16 mouse cellular contexts compared by ENCODE assay signal in genomic region chr3:128665184-128665583, GRCm38 (mm10).
"Had no signal": no experiment of that assay in that cellular context is flagged by ENCODE, and none has a peak within 500 bp of the region (broad histone marks: within the 10 kb centered on the region; RNA-seq: fewer than 3 reads in every experiment).

No protein-coding gene starts in this region.

- H3K27ac ChIP-seq: liver, embryonic 14.5 days; midbrain, embryonic 12.5 days; neural tube, embryonic 13.5 days; neural tube, embryonic 15.5 days had no signal

- H3K9me3 ChIP-seq: midbrain, embryonic 12.5 days; neural tube, embryonic 13.5 days; neural tube, embryonic 15.5 days had no signal

- ATAC-seq: midbrain, embryonic 16.5 days had no signal

- H3K27me3 ChIP-seq: midbrain, embryonic 12.5 days; neural tube, embryonic 13.5 days; neural tube, embryonic 15.5 days had no signal

- H3K9ac ChIP-seq: liver, embryonic 14.5 days; lung, embryonic 14.5 days; midbrain, embryonic 12.5 days; neural tube, embryonic 13.5 days; neural tube, embryonic 15.5 days had no signal

- H3K4me1 ChIP-seq: midbrain, embryonic 12.5 days; neural tube, embryonic 15.5 days had no signal

- H3K4me2 ChIP-seq: lung, embryonic 14.5 days; midbrain, embryonic 12.5 days; neural tube, embryonic 13.5 days; neural tube, embryonic 15.5 days had no signal

- DNase-seq: lung, adult 18-20 months; lung, embryonic 14.5 days; lung, postnatal 10 days; lung, postnatal 4 days; midbrain, embryonic 14.5 days; retina, postnatal 1 day; right cerebral cortex, adult 18-20 months; spleen, adult 18-20 months; thymus, adult 18-20 months; thymus, postnatal 14 days; thymus, postnatal 36 days had no signal

- H3K36me3 ChIP-seq: midbrain, embryonic 12.5 days; neural tube, embryonic 13.5 days; neural tube, embryonic 15.5 days had no signal

- H3K4me3 ChIP-seq: midbrain, embryonic 12.5 days; neural tube, embryonic 13.5 days; neural tube, embryonic 15.5 days had no signal
